Mouse (Mus musculus): ENCODE measurements at regions not wholly inside any gene's neighbourhood (a gene's known extent, or its start where the extent isn't known, plus 50 kb on each side); places are given as distances from the start of the nearest gene placed in this dataset.

DNA sequence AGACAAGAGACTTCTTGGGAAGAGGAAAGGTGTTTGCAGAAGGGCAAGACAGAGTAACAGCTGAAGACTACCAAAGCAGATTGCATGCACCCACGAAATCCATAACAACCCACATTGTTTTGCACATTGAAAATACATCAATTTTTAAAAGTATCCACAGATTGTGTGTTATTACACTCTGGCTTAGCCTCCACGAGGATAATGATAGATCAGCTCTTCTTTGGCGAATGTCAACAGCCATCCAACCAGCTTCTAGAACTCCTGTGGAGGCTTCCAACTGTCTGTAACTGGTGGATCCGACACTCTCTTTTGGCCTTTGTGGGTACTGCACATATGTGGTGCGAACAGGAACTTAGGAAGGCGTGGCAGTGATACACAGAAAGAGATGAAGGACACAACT lies 54.6 kb upstream of the Lyplal1 start:
- Histone ChIP-seq H3K27me3 (replicated peaks; ENCODE audit: control insufficient read depth, insufficient read depth, low read length) (no peaks in the 10 kb centered on the region), H3K36me3 (ENCODE audit: control insufficient read depth, insufficient read depth, low read length) (no peaks in the 10 kb centered on the region), H3K4me3 (ENCODE audit: insufficient read depth, low read depth, low read length) (no peak overlapping the region), H3K27ac (ENCODE audit: insufficient read depth, low read depth, low read length) (no peak overlapping the region), H3K4me1 (ENCODE audit: control insufficient read depth, insufficient read depth, low read length) (no peaks in the 10 kb centered on the region)
- WGBS, result 89% methylated on average over 6 of the region's 6 CpGs
- TF ChIP-seq CTCF (conservative IDR thresholded peaks at IDR 0.05; ENCODE audit: insufficient read depth, insufficient read length, low read depth, low read length) (no peak), POLR2A (IDR thresholded peaks at IDR 0.05; ENCODE audit: low read depth, low read length) (no peak)
- no peak for DNase-seq

Data from kidney, adult 2 months (tissue).